Mouse (Mus musculus) heart, embryonic 12.5 days (tissue): ENCODE data around the gene Dnmt3b. TPM values are rescaled to one million over a fixed set of nuclear protein-coding genes. Genes with fewer than 3 reads are reported as not detected.

ENCODE experiments used
- ATAC-seq: fragments of 200-750 bp; cut with Nextera tagmentation; 2 replicates; pipeline ENCODE4 v1.8.0; 2017; ENCODE audit warnings: moderate TSS enrichment, moderate library complexity; ENCODE audit not compliant: insufficient number of reproducible peaks, low FRiP score
- H3K27ac ChIP-seq: fragments of 300-500 bp; sonication (generic); 2 replicates; pipeline ENCODE4 v1.5.1; 2016; ENCODE audit warnings: mild to moderate bottlenecking, moderate library complexity; ENCODE audit not compliant: poor library complexity, severe bottlenecking
- H3K27me3 ChIP-seq: fragments of 300-500 bp; sonication (generic); replicated peaks from 2 replicates; pipeline ENCODE4 v1.6.1; 2016; ENCODE audit warnings: mild to moderate bottlenecking, moderate library complexity
- H3K36me3 ChIP-seq: fragments of 300-500 bp; sonication (generic); 2 replicates; pipeline ENCODE4 v1.6.1; 2016; ENCODE audit warnings: mild to moderate bottlenecking, moderate library complexity
- H3K4me1 ChIP-seq: fragments of 300-500 bp; sonication (generic); replicated peaks from 2 replicates; pipeline ENCODE4 v1.6.1; 2016; ENCODE audit warnings: mild to moderate bottlenecking
- H3K4me2 ChIP-seq: fragments of 300-500 bp; sonication (generic); 2 replicates; pipeline ENCODE4 v1.6.1; 2016; ENCODE audit warnings: mild to moderate bottlenecking, moderate library complexity
- H3K4me3 ChIP-seq: fragments of 300-500 bp; sonication (generic); 2 replicates; pipeline ENCODE4 v1.5.1; 2016; ENCODE audit warnings: mild to moderate bottlenecking
- H3K9ac ChIP-seq: fragments of 300-500 bp; sonication (generic); 2 replicates; pipeline ENCODE4 v1.6.1; 2016; ENCODE audit warnings: mild to moderate bottlenecking, moderate library complexity
- H3K9me3 ChIP-seq: fragments of 300-500 bp; sonication (generic); replicated peaks from 2 replicates; pipeline ENCODE4 v1.6.1; 2016; ENCODE audit warnings: mild to moderate bottlenecking, moderate library complexity
- WGBS: fragments of 180-500 bp; shearing (Covaris S2); methylation state at CpG from one replicate; pipeline ENCODE4 v1.1.7; 2016; 5-methylcytosine and 5-hydroxymethylcytosine counted together
- polyA plus RNA-seq: library from polyadenylated mRNA; unstranded; fragments of >200 nt; fragmentation: Nextera tagmentation; extraction: Ambion mirVana; gene quantifications from 2 replicates; pipeline ENCODE4 v1.2.1, GENCODE M21; 2016

Gene Dnmt3b
- polyA plus RNA-seq, 1 experiment from 2014 or later, result 5.9 TPM

DNA sequence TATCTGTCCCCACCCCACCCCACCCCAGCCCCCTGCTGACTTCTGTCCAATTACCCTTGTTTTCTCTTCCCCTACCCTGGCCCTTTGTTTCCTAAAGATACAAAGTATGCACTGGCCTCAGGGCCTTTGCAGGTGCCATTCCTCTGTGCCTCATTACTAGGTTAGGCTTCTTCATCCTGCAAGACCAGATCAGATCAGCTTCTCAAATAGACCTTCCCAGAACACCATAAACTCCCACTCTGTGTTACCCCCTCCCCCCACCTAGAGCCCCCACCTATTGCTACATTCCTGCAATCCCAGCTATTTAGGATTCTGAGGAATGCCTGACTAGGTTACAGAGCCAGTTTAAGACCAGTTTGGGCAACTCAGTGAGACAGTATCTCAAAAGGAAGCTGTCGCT lies 37.5 kb upstream of the Dnmt3b start:
- Histone ChIP-seq H3K9ac (no peak overlapping the region), H3K27me3 (no peaks in the 10 kb centered on the region), H3K4me3 (no peak overlapping the region), H3K9me3 (no peaks in the 10 kb centered on the region), H3K4me1 (peaks cover 52% of the 10 kb centered on the region), H3K4me2 (no peak overlapping the region), H3K27ac (no peak overlapping the region), H3K36me3 (peaks cover 8% of the 10 kb centered on the region)
- ATAC-seq, result no peak
- WGBS, result 91% methylated on average over 1 of the region's 1 CpGs

DNA sequence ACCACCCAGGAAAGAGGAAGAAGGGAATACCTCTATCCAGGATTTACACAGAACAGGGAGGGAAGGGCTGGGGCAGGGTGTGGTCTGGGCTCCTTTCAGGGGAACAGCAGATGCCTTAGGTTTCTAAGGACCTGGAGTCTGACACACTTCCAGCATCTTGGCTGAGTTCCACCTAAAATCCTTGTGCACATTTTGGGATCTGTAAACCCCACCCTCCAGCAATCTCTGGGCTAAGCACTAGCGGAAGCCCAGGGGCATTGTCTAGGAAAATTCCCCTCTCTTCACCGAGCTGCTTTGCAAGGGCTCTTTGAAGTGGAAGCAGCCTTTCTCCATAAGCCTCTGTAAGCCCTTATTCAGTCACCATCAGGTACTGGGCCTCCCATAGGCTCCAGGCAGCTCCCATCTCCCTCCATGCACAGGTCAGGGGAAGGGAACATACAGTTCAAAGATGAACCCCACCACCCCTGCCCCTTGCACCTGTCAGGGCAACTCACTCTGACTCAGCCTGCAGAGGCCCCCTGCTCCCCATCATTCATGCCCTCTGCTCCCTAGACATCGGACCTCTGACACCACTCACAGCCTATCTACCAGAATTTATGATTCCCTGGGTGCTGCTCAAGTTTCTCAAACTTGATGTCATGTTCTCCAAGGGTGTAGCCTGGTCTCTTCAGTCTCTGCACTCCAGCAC lies 36.5 kb upstream of the Dnmt3b start:
- Histone ChIP-seq H3K27ac (no peak overlapping the region), H3K27me3 (no peaks in the 10 kb centered on the region), H3K4me3 (no peak overlapping the region), H3K4me1 (peaks cover 46% of the 10 kb centered on the region), H3K36me3 (peaks cover 12% of the 10 kb centered on the region), H3K9ac (no peak overlapping the region), H3K4me2 (no peak overlapping the region), H3K9me3 (no peaks in the 10 kb centered on the region)
- 39% methylated on average over 3 of the region's 3 CpGs for WGBS
- ATAC-seq, result no peak

DNA sequence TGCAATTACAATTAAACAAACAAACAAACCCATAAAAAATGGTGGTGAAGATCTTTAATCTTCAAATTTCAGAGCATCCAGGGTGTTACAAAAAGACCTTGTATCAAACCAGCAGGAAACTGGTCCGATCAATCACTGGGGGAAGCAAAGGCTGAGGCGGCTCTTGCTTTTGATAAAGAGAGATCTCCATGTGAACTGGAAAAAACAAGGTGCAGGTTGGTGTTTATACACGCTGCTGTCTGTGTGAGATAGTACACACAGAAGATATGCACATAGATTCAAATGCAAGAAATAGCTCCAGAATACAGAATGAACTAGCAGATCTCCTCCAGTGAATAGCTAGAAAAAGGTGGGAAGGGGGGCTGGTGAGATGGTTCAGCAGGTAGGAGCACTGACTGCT lies 32.4 kb upstream of the Dnmt3b start:
- H3K4me3 ChIP-seq, result no peak overlapping the region

DNA sequence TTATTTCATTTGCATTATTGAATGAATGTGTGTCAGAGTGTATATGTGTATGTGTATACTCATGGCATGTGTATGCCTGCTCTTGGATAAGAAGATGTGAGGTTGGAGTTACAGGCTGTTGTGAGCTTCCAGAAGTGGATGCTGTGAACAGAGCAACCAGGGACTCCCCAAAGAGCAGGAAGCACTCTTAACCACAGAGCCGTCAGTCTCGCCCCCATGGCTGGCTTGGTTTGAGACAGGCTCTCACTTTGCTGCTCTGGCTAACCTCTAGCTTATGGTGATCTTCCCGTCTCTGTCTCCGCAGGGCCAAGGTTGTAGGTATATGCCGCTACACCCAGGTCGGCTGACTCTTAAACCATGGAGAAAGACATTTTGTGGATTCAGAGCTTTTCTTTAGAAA lies 30.8 kb upstream of the Dnmt3b start:
- Histone ChIP-seq H3K36me3 (peaks cover 69% of the 10 kb centered on the region), H3K4me3 (no peak overlapping the region), H3K9me3 (no peaks in the 10 kb centered on the region), H3K9ac (no peak overlapping the region), H3K27me3 (no peaks in the 10 kb centered on the region), H3K4me1 (no peaks in the 10 kb centered on the region), H3K27ac (no peak overlapping the region), H3K4me2 (no peak overlapping the region)
- 83% methylated on average over 6 of the region's 6 CpGs for WGBS
- ATAC-seq, result no peak

More for the DNA sequence above, 32.4 kb upstream of the Dnmt3b start:
- no peak overlapping the region for H3K4me2 ChIP-seq
- H3K9ac ChIP-seq, result no peak overlapping the region
- peaks cover 53% of the 10 kb centered on the region for H3K36me3 ChIP-seq
- 78% methylated on average over 3 of the region's 3 CpGs for WGBS
- no peaks in the 10 kb centered on the region for H3K27me3 ChIP-seq
- H3K9me3 ChIP-seq, result no peaks in the 10 kb centered on the region
- H3K27ac ChIP-seq, result no peak overlapping the region
- H3K4me1 ChIP-seq, result peaks cover 12% of the 10 kb centered on the region
- ATAC-seq, result no peak

DNA sequence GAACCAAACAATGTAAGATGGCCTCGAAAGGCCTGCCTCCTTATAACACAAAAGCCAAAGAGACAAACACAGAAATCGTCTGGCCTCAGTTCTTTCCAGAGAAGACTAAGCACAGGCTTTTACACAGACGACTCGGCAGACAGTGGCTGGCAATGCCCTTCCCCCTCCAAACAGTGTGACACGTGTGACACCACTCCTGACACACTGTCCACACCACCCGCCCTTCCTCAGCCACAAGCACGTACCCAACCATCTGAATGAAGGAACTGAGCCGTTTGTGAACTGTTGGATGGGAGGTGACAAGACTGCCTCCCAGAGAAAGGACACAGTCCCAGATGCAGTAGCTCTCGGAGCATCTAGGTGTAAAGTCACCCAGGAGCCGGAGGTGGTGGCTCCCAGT lies 30.4 kb upstream of the Dnmt3b start:
- no peak overlapping the region for H3K9ac ChIP-seq
- WGBS, result 69% methylated on average over 10 of the region's 10 CpGs
- no peak for ATAC-seq
- no peak overlapping the region for H3K4me2 ChIP-seq
- H3K4me3 ChIP-seq, result no peak overlapping the region
- H3K36me3 ChIP-seq, result peaks cover 73% of the 10 kb centered on the region
- no peaks in the 10 kb centered on the region for H3K27me3 ChIP-seq
- no peaks in the 10 kb centered on the region for H3K9me3 ChIP-seq
- H3K27ac ChIP-seq, result no peak overlapping the region
- no peaks in the 10 kb centered on the region for H3K4me1 ChIP-seq

GRCm38 (mm10) chr2:153622449-153622848 lies 26.8 kb upstream of the Dnmt3b start:
- H3K27me3 ChIP-seq, result no peaks in the 10 kb centered on the region
- ATAC-seq, result no peak
- 0 out of 2 replicates have a peak, but pooled peaks cover 6% of the 10 kb centered on the region for H3K4me1 ChIP-seq
- WGBS, result 77% methylated on average over 10 of the region's 10 CpGs
- H3K9me3 ChIP-seq, result no peaks in the 10 kb centered on the region
- H3K27ac ChIP-seq, result no peak overlapping the region
- H3K9ac ChIP-seq, result no peak overlapping the region
- H3K4me2 ChIP-seq, result no peak overlapping the region
- H3K36me3 ChIP-seq, result peaks cover 93% of the 10 kb centered on the region
- no peak overlapping the region for H3K4me3 ChIP-seq

- Histone ChIP-seq H3K4me1 (peaks cover 19% of the 10 kb centered on the region), H3K36me3 (peaks cover 32% of the 10 kb centered on the region), H3K4me3 (no peak overlapping the region), H3K9ac (no peak overlapping the region), H3K27ac (no peak overlapping the region), H3K9me3 (no peaks in the 10 kb centered on the region), H3K27me3 (no peaks in the 10 kb centered on the region), H3K4me2 (no peak overlapping the region)
- WGBS, result 80% methylated on average over 3 of the region's 3 CpGs
- ATAC-seq, result no peak
Observed at GRCm38 (mm10) chr2:153630950-153631349, 18.3 kb upstream of the Dnmt3b start.

GRCm38 (mm10) chr2:153631976-153632870 lies 17.0 kb upstream of the Dnmt3b start, which contains the start of gene Commd7:
Gene Commd7 (minus strand): TSS chr2:153632781.
- Histone ChIP-seq H3K9me3 (no peaks in the 10 kb centered on the region), H3K27ac (peak within 1 kb of the TSS; percentile 94), H3K4me2 (peak within 1 kb of the TSS; percentile 65), H3K9ac (peak within 1 kb of the TSS; percentile 96), H3K4me3 (peak within 1 kb of the TSS; percentile 91), H3K36me3 (peaks cover 21% of the 10 kb centered on the region), H3K27me3 (no peaks in the 10 kb centered on the region), H3K4me1 (peaks cover 19% of the 10 kb centered on the region)
- WGBS, result 3% methylated on average over 53 of the region's 53 CpGs
- ATAC-seq, result peak; percentile 86

DNA sequence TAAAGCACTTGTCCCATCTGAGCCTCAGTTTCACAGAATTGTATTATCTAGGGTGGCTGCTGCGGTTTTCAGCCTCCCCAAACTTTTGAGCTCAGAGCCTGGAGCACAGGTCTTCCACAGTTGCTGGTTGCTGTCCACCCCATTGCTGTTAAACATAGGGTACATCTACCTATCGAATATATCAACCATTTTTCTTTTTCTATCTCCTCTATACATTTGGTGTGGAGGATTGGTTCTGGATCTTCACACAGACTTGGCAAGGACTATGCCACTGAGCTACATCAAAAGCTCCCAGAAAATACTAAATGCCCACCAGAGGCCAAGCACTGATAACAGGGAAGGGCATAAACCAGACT lies 16.4 kb upstream of the Dnmt3b start:
- Histone ChIP-seq H3K4me1 (peaks cover 19% of the 10 kb centered on the region), H3K27ac (peak overlapping the region; percentile 94), H3K9me3 (no peaks in the 10 kb centered on the region), H3K4me3 (peak overlapping the region; percentile 91), H3K9ac (peak overlapping the region; percentile 96), H3K27me3 (no peaks in the 10 kb centered on the region), H3K4me2 (peak overlapping the region; percentile 65), H3K36me3 (peaks cover 15% of the 10 kb centered on the region)
- 21% methylated on average over 2 of the region's 2 CpGs for WGBS
- peak; percentile 20; the same call in 1 of the 2 replicates for ATAC-seq

DNA sequence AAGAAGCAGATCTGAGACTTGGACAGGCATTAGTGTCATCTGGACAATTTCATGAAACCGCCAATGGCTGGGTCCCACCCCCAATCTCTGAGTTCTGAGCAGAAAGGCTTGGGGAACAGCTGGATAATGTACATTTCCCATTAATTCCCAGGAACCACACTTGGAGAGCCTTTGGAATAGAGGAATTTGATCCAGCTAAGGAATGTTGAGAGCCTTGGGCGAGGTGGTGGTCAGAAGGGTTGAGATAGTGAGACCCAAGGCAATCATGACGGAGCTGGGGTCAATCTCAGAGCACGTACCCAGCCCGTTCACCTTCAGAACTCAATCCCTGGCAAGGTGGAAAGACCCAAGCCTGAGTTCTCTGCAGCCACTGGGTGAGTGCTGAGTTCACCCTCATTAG lies 16.0 kb upstream of the Dnmt3b start:
- H3K9ac ChIP-seq, result no peak overlapping the region
- peaks cover 19% of the 10 kb centered on the region for H3K4me1 ChIP-seq
- no peaks in the 10 kb centered on the region for H3K27me3 ChIP-seq
- no peaks in the 10 kb centered on the region for H3K9me3 ChIP-seq
- 51% methylated on average over 5 of the region's 5 CpGs for WGBS
- no peak overlapping the region for H3K4me3 ChIP-seq
- ATAC-seq, result no peak
- peak overlapping the region; percentile 94; the same call in 1 of the 2 replicates for H3K27ac ChIP-seq
- H3K4me2 ChIP-seq, result peak overlapping the region; percentile 65
- H3K36me3 ChIP-seq, result peaks cover 11% of the 10 kb centered on the region

DNA sequence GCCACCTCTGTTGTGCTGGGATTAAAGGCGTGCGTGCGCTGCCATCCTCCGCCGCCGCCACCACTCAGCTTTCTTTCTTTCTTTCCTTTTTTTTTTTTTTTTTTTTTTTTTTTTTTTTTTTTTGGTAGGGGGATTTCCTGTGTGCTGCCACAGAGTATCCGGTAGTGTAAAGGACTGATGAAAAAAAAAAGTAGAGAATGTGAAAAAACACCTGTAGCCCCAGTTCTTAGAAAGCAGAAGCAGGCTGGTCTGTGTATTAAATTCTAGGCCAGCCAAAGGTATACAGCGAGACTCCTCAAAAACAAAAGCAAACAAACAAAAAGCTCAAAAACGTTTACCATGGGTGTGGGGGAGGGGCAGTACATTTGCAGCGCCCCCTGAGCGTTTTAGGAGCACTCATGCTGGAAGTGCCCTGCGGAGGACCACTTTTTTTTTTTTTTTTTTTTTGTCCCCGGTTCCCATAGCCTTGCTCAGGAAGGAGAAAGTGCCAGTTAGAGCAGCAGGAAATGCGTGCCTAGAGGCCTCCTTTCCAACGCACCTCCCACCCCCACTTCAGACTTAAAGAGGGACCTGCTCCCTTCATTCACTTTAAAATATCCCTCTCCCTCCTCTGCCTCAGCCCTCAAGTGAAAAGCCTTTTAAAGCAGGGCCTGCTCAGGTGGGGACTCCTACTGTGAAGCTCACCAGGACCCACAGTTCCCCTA lies 10.1 kb upstream of the Dnmt3b start:
- Histone ChIP-seq H3K4me2 (no peak overlapping the region), H3K4me3 (no peak overlapping the region), H3K4me1 (no peaks in the 10 kb centered on the region), H3K27me3 (0 out of 2 replicates have a peak, but pooled peaks cover 2% of the 10 kb centered on the region), H3K9me3 (no peaks in the 10 kb centered on the region), H3K9ac (no peak overlapping the region), H3K36me3 (no peaks in the 10 kb centered on the region), H3K27ac (no peak overlapping the region)
- ATAC-seq, result no peak
- WGBS, result 20% methylated on average over 15 of the region's 15 CpGs
